Mouse (Mus musculus) forebrain, embryonic 15.5 days (tissue): ENCODE measurements at regions not wholly inside any gene's neighbourhood (a gene's known extent, or its start where the extent isn't known, plus 50 kb on each side); places are given as distances from the start of the nearest gene placed in this dataset.

Experiments used
- ATAC-seq: fragments of 200-750 bp; cut with Nextera tagmentation; replicated peaks from 2 replicates; pipeline ENCODE4 v1.8.0; 2017; ENCODE audit warnings: mild to moderate bottlenecking, moderate TSS enrichment, moderate library complexity
- H3K27ac ChIP-seq: fragments of 300-500 bp; sonication (generic); replicated peaks from 2 replicates; pipeline ENCODE4 v1.5.1; 2015; ENCODE audit warnings: mild to moderate bottlenecking, inconsistent platforms
- H3K27me3 ChIP-seq: fragments of 300-500 bp; sonication (generic); 2 replicates; pipeline ENCODE4 v1.6.1; 2015; ENCODE audit warnings: inconsistent platforms
- H3K36me3 ChIP-seq: fragments of 300-500 bp; sonication (generic); 2 replicates; pipeline ENCODE4 v1.6.1; 2015; ENCODE audit warnings: mild to moderate bottlenecking, inconsistent platforms
- H3K4me1 ChIP-seq: fragments of 300-500 bp; sonication (generic); 2 replicates; pipeline ENCODE4 v1.6.1; 2015; ENCODE audit warnings: inconsistent platforms
- H3K4me2 ChIP-seq: fragments of 300-500 bp; sonication (generic); replicated peaks from 2 replicates; pipeline ENCODE4 v1.6.1; 2015; ENCODE audit warnings: mild to moderate bottlenecking, inconsistent platforms
- H3K4me3 ChIP-seq: fragments of 300-500 bp; sonication (generic); 2 replicates; pipeline ENCODE4 v1.5.1; 2015; ENCODE audit warnings: mild to moderate bottlenecking, inconsistent platforms
- H3K9ac ChIP-seq: fragments of 300-500 bp; sonication (generic); replicated peaks from 2 replicates; pipeline ENCODE4 v1.6.1; 2015; ENCODE audit warnings: mild to moderate bottlenecking, inconsistent platforms
- H3K9me3 ChIP-seq: fragments of 300-500 bp; sonication (generic); 2 replicates; pipeline ENCODE4 v1.6.1; 2016; ENCODE audit warnings: inconsistent platforms
- WGBS: fragments of 180-500 bp; shearing (Covaris S2); methylation state at CpG from one replicate; pipeline ENCODE4 v1.1.7; 2015; ENCODE audit warnings: mixed read lengths; 5-methylcytosine and 5-hydroxymethylcytosine counted together

DNA sequence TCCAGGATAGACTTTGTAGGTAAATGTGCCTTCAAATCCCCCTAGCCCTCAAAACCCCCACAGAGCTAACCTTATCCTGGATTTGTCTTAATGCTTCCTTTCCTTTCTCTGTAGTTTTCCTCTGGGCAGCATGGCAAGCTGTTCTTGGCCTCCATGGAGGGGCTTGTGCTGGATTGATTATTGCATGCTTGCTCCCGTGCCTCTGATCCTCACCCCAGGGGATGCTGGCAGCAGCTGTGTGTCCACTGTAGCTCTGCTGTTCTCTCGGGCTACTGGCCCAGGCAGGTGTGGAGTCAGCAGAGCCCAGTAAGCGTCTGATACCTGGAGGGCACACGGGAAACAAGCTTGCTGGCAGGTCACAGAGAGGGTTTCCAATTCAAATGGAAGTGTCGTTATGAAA lies 68.2 kb upstream of the Gm11983 start:
- Histone ChIP-seq H3K9ac (no peak overlapping the region), H3K4me3 (no peak overlapping the region), H3K9me3 (no peaks in the 10 kb centered on the region), H3K36me3 (no peaks in the 10 kb centered on the region), H3K4me1 (0 out of 2 replicates have a peak, but pooled peaks cover 7% of the 10 kb centered on the region), H3K27me3 (no peaks in the 10 kb centered on the region), H3K4me2 (no peak overlapping the region), H3K27ac (no peak overlapping the region)
- no peak for ATAC-seq
- 50% methylated on average over 5 of the region's 5 CpGs for WGBS

DNA sequence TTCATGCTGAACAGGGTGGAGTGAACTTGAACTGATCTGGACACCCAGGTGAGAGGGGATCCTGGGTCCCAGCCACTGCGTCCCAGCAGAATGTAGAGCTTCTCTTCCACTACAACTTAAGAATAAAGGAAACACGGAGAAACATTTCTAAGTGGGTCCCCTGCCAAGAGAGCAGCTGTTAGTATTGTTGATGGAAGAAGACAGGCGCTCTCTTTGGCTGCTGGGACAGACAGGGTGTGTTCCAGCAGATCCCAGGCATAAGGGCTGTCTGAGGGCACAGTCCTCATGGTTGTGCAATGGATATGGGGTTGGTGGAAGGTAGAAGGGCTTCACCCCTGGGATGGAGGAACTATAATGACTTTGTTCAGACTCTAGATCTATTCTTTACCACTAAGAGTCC lies 65.5 kb upstream of the Gm11983 start:
- Histone ChIP-seq H3K36me3 (no peaks in the 10 kb centered on the region), H3K27ac (no peak overlapping the region), H3K9me3 (no peaks in the 10 kb centered on the region), H3K4me2 (no peak overlapping the region), H3K9ac (no peak overlapping the region), H3K4me1 (0 out of 2 replicates have a peak, but pooled peaks cover 11% of the 10 kb centered on the region), H3K4me3 (no peak overlapping the region), H3K27me3 (no peaks in the 10 kb centered on the region)
- WGBS = 62% methylated on average over 3 of the region's 3 CpGs
- ATAC-seq = no peak

- Histone ChIP-seq H3K4me3 (no peak overlapping the region), H3K4me2 (no peak overlapping the region), H3K27me3 (no peaks in the 10 kb centered on the region), H3K9me3 (no peaks in the 10 kb centered on the region), H3K27ac (no peak overlapping the region), H3K9ac (no peak overlapping the region), H3K4me1 (0 out of 2 replicates have a peak, but pooled peaks cover 11% of the 10 kb centered on the region), H3K36me3 (no peaks in the 10 kb centered on the region)
- ATAC-seq = no peak
- WGBS = 69% methylated on average over 3 of the region's 3 CpGs
Measured at GRCm38 (mm10) chr11:6902271-6902670, 64.8 kb upstream of the Gm11983 start.

DNA sequence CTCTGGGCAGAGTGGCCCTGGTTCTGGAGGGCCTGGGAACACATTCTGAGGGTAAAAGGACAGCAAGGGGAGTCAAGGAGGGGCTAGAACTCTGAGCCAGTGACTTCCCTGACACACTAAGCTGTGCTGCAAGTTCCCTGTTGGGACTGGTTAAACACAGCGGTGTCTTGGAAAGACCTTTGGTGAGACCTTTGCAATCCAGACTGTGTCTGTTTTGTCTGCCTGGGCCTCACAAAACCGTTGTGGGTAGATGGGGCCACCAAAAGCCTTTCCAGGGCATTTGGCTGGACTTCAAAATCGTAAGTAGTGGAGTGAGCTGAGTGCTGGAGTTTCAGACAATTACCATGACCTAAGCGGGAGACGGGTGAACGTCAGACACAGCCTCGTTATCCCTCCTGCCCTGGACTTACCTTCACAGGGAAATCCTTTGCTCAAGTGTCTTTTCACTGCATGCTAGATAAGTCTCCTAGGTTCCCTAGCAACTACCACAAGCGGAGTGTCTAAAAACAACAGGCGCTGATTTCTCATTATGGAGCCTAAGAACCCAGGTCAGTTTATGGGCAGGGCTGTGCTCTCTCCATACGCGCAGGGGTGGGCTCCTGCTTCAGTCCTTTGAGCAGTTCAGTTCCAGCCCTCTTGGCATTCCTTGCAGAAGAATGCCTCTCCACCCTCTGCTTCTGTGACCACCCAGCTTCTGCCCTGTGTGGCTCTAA lies 63.5 kb upstream of the Gm11983 start:
- Histone ChIP-seq H3K4me3 (no peak overlapping the region), H3K4me2 (no peak overlapping the region), H3K9ac (no peak overlapping the region), H3K4me1 (peaks cover 12% of the 10 kb centered on the region; the same call in 1 of the 2 replicates), H3K9me3 (no peaks in the 10 kb centered on the region), H3K36me3 (no peaks in the 10 kb centered on the region), H3K27me3 (no peaks in the 10 kb centered on the region), H3K27ac (no peak overlapping the region; the same call in 1 of the 2 replicates)
- 12% methylated on average over 11 of the region's 11 CpGs for WGBS
- ATAC-seq = peak; percentile 46

- no peak overlapping the region; the same call in 1 of the 2 replicates for H3K27ac ChIP-seq
- 16% methylated on average over 12 of the region's 12 CpGs for WGBS
Measured at GRCm38 (mm10) chr11:6900357-6900756, 62.9 kb upstream of the Gm11983 start.

DNA sequence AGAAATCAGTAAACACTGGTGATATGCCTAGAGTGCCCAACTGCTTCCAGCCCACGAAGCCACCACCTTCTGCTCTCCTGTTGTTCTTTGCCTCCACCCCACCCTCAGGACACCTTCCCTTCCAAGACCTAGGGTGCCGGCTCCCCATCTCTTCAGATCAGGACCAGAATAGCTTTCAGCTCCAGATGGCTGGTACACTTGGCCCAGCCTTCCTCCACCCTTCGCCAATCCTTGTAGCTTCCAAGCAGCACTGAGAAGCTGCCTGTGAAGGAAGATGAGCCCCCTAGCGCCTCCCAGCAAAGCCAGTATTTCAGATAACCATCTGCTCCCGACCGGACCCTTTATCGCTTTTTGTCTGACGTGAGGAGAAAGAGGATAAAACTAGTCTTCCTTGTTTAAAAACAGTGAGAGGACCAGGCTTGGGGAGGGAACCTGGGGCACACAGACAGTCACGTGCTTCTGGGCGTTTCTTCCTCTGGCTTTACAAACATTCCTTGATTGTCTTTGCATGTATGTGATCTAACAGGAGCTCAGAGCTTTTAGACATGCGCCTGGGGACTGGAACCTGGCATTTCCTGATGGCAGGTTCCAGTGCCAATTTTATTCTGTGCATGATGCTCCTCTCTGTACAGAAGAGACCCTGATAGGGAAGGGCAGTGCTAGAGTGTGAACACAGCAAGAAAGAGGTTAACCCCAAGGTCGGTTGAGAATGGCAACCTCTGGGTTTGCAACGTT lies 62.0 kb upstream of the Gm11983 start:
- Histone ChIP-seq H3K4me2 (no peak overlapping the region), H3K4me3 (no peak overlapping the region), H3K9me3 (no peaks in the 10 kb centered on the region), H3K36me3 (no peaks in the 10 kb centered on the region), H3K27ac (no peak overlapping the region), H3K9ac (no peak overlapping the region), H3K4me1 (peaks cover 23% of the 10 kb centered on the region), H3K27me3 (no peaks in the 10 kb centered on the region)
- no peak for ATAC-seq
- 79% methylated on average over 13 of the region's 13 CpGs for WGBS

More at GRCm38 (mm10) chr11:6900357-6900756, 62.9 kb upstream of the Gm11983 start:
- Histone ChIP-seq H3K36me3 (no peaks in the 10 kb centered on the region), H3K9me3 (no peaks in the 10 kb centered on the region), H3K4me3 (no peak overlapping the region), H3K4me1 (peaks cover 17% of the 10 kb centered on the region), H3K27me3 (no peaks in the 10 kb centered on the region), H3K9ac (no peak overlapping the region), H3K4me2 (no peak overlapping the region)
- no peak for ATAC-seq

DNA sequence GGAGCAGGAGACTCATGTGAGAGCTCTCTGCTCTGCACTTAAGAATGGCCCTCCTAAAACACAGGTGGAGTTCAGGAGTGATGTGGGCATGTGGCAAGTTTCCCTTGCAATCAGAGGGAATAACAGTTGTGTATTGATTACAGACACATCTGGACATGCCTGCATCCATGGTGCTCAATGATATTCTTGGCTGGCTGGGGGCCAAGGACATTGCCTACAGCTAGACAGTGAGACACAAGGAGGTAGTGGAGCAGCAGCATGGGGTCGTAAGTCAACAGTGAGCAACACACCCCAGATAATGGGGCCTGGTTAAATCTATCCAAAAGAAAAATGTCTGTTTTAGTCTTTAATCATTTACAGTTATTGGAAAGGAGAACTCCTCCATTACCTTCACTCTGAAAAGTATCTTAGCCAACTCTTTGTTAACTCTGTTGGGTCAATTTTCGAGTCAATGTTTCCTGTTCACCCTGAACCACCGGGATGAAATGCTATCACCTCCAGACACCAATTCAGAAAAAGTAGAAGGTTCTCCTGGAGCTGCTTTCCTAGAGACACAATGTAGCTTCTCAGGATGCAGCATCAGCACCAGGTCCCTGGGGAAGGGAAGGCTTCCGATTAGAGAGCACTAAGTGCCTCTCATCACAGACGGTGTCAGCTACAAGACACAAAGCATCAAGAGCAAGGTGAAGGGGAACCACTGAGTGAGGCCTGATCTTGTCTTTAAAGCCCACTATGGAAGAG lies 61.1 kb upstream of the Gm11983 start:
- Histone ChIP-seq H3K9ac (no peak overlapping the region), H3K4me3 (no peak overlapping the region), H3K27me3 (no peaks in the 10 kb centered on the region), H3K27ac (no peak overlapping the region), H3K4me1 (peaks cover 23% of the 10 kb centered on the region), H3K36me3 (no peaks in the 10 kb centered on the region), H3K9me3 (no peaks in the 10 kb centered on the region), H3K4me2 (no peak overlapping the region)
- ATAC-seq = no peak
- WGBS = 88% methylated on average over 5 of the region's 5 CpGs

GRCm38 (mm10) chr11:6895786-6896093 lies 58.3 kb upstream of the Gm11983 start:
- Histone ChIP-seq H3K4me1 (peaks cover 17% of the 10 kb centered on the region), H3K9me3 (no peaks in the 10 kb centered on the region), H3K4me2 (no peak overlapping the region), H3K9ac (no peak overlapping the region), H3K27ac (no peak overlapping the region), H3K4me3 (no peak overlapping the region), H3K27me3 (no peaks in the 10 kb centered on the region), H3K36me3 (no peaks in the 10 kb centered on the region)
- WGBS = 56% methylated on average over 8 of the region's 8 CpGs
- no peak for ATAC-seq

DNA sequence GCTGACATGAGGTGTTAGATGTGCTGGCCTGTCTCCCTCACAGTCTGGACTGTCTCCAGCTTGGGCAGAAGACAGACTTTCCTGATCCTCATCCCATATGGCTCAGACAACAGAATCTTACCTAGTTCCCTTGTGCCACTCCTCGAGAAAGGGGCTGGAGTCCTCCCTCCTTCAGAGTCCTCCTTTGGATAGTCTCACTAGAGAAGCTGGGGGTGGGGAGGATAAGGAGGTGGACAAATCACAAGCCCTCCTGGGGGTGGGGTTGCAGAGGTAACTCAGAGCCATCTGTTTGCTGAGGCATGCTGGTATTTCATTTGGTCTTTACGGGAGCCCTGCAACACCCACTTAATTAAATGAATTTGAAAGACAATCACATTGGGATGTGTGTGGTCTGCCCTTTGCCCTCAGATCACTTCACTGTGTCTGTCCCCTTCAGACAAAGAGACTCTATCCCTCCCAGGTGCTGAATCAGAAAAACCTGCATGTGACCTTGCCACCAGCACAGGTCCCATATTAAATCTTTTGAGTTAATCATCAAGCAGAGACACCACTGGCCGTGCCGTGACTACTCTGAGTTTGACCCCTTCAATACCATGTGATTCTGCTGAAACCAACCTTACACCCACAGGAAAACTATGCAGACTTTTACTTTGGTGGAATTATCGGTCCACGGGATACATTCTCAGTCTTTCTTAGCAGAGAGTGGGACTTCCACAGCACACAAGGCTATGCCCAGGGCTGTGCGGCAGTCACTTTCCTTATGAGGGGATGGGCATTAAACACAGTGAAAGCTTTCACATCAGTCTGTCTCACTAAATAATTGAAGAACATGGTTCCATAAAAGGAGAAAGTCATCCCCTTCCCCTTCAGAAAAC lies 57.7 kb upstream of the Gm11983 start:
- no peak overlapping the region for H3K9ac ChIP-seq
- H3K4me3 ChIP-seq = no peak overlapping the region
- H3K36me3 ChIP-seq = no peaks in the 10 kb centered on the region
- no peak overlapping the region for H3K4me2 ChIP-seq
- no peaks in the 10 kb centered on the region for H3K27me3 ChIP-seq
- no peaks in the 10 kb centered on the region for H3K9me3 ChIP-seq
- peaks cover 11% of the 10 kb centered on the region for H3K4me1 ChIP-seq
- no peak for ATAC-seq
- no peak overlapping the region for H3K27ac ChIP-seq
- WGBS = 33% methylated on average over 7 of the region's 7 CpGs

DNA sequence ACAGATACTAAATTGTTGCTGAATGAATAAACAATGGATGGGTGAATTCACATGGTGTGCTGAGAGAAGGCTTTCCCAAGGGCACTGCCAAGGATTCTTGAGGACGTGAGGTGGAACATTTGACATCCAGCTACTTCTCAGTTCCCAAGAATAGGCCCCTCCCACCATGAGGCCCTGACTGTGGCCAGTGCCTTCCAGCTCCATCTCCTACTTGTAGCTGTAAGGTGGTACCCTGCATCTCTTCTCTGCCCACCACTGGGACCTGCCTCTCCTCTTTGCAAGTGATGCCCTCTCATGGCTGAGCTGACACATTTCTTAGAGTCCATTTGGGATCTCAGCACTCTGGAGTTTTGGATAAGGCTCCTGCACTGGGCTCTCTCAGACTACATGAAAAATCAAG lies 56.3 kb upstream of the Gm11983 start:
- no peaks in the 10 kb centered on the region for H3K36me3 ChIP-seq
- WGBS = 79% methylated on average over 1 of the region's 1 CpGs
- no peak for ATAC-seq

GRCm38 (mm10) chr11:6893063-6893462 lies 55.6 kb upstream of the Gm11983 start:
- no peaks in the 10 kb centered on the region for H3K36me3 ChIP-seq
- WGBS = 89% methylated on average over 3 of the region's 3 CpGs
- H3K27me3 ChIP-seq = no peaks in the 10 kb centered on the region
- H3K4me1 ChIP-seq = peaks cover 15% of the 10 kb centered on the region
- H3K27ac ChIP-seq = no peak overlapping the region
- ATAC-seq = no peak
- H3K4me2 ChIP-seq = no peak overlapping the region
- H3K9me3 ChIP-seq = no peaks in the 10 kb centered on the region
- H3K9ac ChIP-seq = no peak overlapping the region
- no peak overlapping the region for H3K4me3 ChIP-seq

More for the DNA sequence above, 56.3 kb upstream of the Gm11983 start:
- Histone ChIP-seq H3K27ac (no peak overlapping the region), H3K4me3 (no peak overlapping the region), H3K9me3 (no peaks in the 10 kb centered on the region), H3K4me1 (peaks cover 15% of the 10 kb centered on the region), H3K27me3 (no peaks in the 10 kb centered on the region), H3K4me2 (no peak overlapping the region), H3K9ac (no peak overlapping the region)
